Mouse (Mus musculus) brain, embryonic 14.5 days (tissue): ENCODE measurements at regions not wholly inside any gene's neighbourhood (a gene's known extent, or its start where the extent isn't known, plus 50 kb on each side); places are given as distances from the start of the nearest gene placed in this dataset.

ENCODE experiments used
- CTCF ChIP-seq: fragments of 200-500 bp; IDR thresholded peaks from 2 replicates; pipeline ENCODE4 v1.5.1; 2012; ENCODE audit warnings: inconsistent platforms, mild to moderate bottlenecking, moderate library complexity, borderline replicate concordance; ENCODE audit not compliant: insufficient read depth, insufficient read length; ENCODE audit errors: extremely low read depth
- POLR2A ChIP-seq: fragments of 200-500 bp; IDR thresholded peaks from 2 replicates; pipeline ENCODE4 v1.6.1; 2012; ENCODE audit warnings: mild to moderate bottlenecking, inconsistent platforms, borderline replicate concordance; ENCODE audit not compliant: poor library complexity, insufficient read depth, insufficient read length, severe bottlenecking; ENCODE audit errors: extremely low read depth

DNA sequence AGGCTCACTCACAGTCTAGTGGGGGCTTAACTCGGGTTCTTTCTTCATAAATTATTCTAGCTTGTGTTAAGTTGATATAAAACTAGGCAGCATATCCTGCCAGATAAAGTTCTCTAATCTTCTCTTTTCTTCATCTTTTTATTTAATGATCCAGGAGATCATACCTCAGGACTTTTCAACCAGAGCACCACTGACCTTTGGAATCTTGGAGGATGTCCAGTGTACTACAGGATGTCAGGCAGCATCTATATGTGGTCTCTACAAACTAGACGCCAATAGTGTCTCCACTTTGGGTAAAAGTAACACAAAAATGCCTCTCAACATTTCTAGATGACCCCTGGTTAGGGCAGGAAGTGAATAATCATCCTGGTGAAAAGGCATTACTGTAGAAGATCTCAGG is 89.4 kb upstream of the Trabd2b start:
- no peak for TF ChIP-seq CTCF
- no peak for TF ChIP-seq POLR2A
